Mouse (Mus musculus) erythroblast, embryonic 14.5 days (primary cell): ENCODE measurements around the gene 4833427G06Rik.

Experiments
- GATA1 ChIP-seq: IDR thresholded peaks from 2 replicates; pipeline ENCODE4 v1.6.1; 2012; ENCODE audit warnings: low read length, inconsistent platforms, mixed read lengths
- TAL1 ChIP-seq: IDR thresholded peaks from 3 replicates; pipeline ENCODE4 v1.6.1; 2012; ENCODE audit warnings: low read length, inconsistent platforms, mixed read lengths

GRCm38 (mm10) chr9:51052180-51052579 lies 49.7 kb downstream of the 4833427G06Rik start:
- TF ChIP-seq GATA1 (no peak), TAL1 (no peak)
